Mouse (Mus musculus): ENCODE data around the gene Rln3.

GRCm38 (mm10) chr8:84012499-84013165, 32.2 kb downstream of the Rln3 start:
- TF ChIP-seq CTCF (IDR thresholded peaks at IDR 0.05; ENCODE audit: low read depth, low read length): no peak
- TF ChIP-seq GATA2 (IDR thresholded peaks at IDR 0.05; ENCODE audit: borderline replicate concordance, low read depth, low read length): no peak
- no peak for TF ChIP-seq GATA1 (IDR thresholded peaks at IDR 0.05; ENCODE audit: borderline replicate concordance, low read length)
- no peak for TF ChIP-seq POLR2AphosphoS5 (IDR thresholded peaks at IDR 0.05; ENCODE audit: insufficient replicate concordance, low read depth, low read length)
- TF ChIP-seq TAL1 (conservative IDR thresholded peaks at IDR 0.05; ENCODE audit: low read depth, low read length): no peak
